Mouse (Mus musculus) cerebellum, adult 2 months (tissue): ENCODE data around the gene Acot11.

Experiments used
- CTCF ChIP-seq: fragments of 200-500 bp; IDR thresholded peaks from 2 replicates; pipeline ENCODE4 v1.5.1; 2011; ENCODE audit warnings: low read depth, mild to moderate bottlenecking, control low read depth, low read length, moderate library complexity, borderline replicate concordance; ENCODE audit not compliant: insufficient read depth
- POLR2A ChIP-seq: fragments of 200-500 bp; IDR thresholded peaks from 2 replicates; pipeline ENCODE4 v1.6.1; 2011; ENCODE audit warnings: low read length, control low read depth, borderline replicate concordance; ENCODE audit not compliant: insufficient read depth

DNA sequence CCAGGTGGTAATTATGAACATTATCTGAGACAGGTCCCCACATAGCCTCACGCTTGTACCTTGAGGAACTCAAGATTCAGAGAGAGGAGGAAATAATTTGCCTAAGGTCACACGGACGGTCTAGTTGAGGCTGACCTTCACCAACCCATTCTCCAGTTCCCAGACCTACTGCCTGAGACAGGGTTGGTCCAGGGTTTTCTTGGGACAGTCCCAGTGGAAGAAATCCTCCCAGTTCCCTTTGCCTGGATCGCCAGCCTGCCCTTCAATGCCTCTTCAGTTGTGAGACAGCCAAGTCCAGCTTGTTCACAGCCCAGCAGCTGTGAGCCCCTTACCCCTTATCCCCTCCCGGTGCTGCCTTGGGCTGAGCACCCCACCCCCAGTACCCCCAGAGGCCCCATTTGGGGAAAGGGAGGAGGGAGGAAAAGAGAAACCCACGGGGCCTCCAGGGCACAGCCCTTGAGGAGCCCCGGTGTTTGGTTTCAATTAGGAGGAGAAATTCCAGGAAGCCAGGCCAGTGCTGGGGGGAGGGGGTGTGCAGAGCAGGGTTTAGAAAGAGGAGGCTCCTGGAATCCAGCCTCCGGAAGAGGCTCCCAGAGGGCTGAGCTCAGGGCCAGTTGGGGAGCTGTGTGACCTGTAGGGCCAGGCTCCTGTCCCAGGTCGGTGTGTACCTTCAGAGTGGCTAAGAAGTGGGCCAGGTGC, 42.9 kb upstream of the Acot11 start:
- TF ChIP-seq CTCF, result no peak
- TF ChIP-seq POLR2A, result no peak
